Mouse (Mus musculus): ENCODE measurements around the gene Ccdc138.
"Not testable (repeated sequence)": the region's sequence is repeated elsewhere in the genome, so short reads cannot be mapped to it uniquely, and the experiment has no call there.

GRCm38 (mm10) chr10:58536276-58536675 is 38.5 kb downstream of the Ccdc138 start:
- TF ChIP-seq MAFK (IDR thresholded peaks at IDR 0.05; ENCODE audit: insufficient read depth, low read depth, low read length); ZC3H11A (IDR thresholded peaks at IDR 0.05; ENCODE audit: borderline replicate concordance, low read depth, low read length); HCFC1 (IDR thresholded peaks at IDR 0.05; ENCODE audit: borderline replicate concordance, insufficient read depth, low read length): not testable (repeated sequence)
